Mouse (Mus musculus) ES-Bruce4 (cell line): ENCODE measurements around the gene Ccdc96. TPM values are rescaled to one million over a fixed set of nuclear protein-coding genes. Genes with fewer than 3 reads are reported as not detected.

Experiments
- H3K27ac ChIP-seq: 2 replicates; pipeline ENCODE4 v1.5.1; 2012; ENCODE audit warnings: low read length, inconsistent platforms; ENCODE audit not compliant: insufficient read depth
- H3K27me3 ChIP-seq: 2 replicates; pipeline ENCODE4 v1.6.1; 2012; ENCODE audit warnings: mild to moderate bottlenecking, low read length, inconsistent platforms; ENCODE audit not compliant: control insufficient read depth, poor library complexity, insufficient read depth, severe bottlenecking
- H3K36me3 ChIP-seq: 2 replicates; pipeline ENCODE4 v1.6.1; 2012; ENCODE audit warnings: inconsistent platforms, mild to moderate bottlenecking, low read length, moderate library complexity; ENCODE audit not compliant: control insufficient read depth, poor library complexity, insufficient read depth, severe bottlenecking
- H3K4me1 ChIP-seq: one replicate; pipeline ENCODE4 v1.8.1; 2011; ENCODE audit warnings: low read length; ENCODE audit not compliant: control insufficient read depth, insufficient read depth
- H3K4me3 ChIP-seq: 2 replicates; pipeline ENCODE4 v1.5.1; 2011; ENCODE audit warnings: low read depth, mild to moderate bottlenecking, low read length
- H3K9ac ChIP-seq: 2 replicates; pipeline ENCODE4 v1.6.1; 2012; ENCODE audit warnings: low read depth, mild to moderate bottlenecking, inconsistent platforms; ENCODE audit not compliant: poor library complexity, severe bottlenecking
- H3K9me3 ChIP-seq: replicated peaks from 2 replicates; pipeline ENCODE4 v1.6.1; 2012; ENCODE audit warnings: mild to moderate bottlenecking, low read length, inconsistent platforms; ENCODE audit not compliant: control insufficient read depth, poor library complexity, insufficient read depth, severe bottlenecking
- CTCF ChIP-seq: IDR thresholded peaks from one replicate; pipeline ENCODE4 v1.8.1; 2011; ENCODE audit warnings: low read depth, low read length
- EP300 ChIP-seq: IDR thresholded peaks from 2 replicates; pipeline ENCODE4 v1.6.1; 2011; ENCODE audit warnings: low read depth, low read length; ENCODE audit not compliant: insufficient read depth
- POLR2A ChIP-seq: IDR thresholded peaks from one replicate; pipeline ENCODE4 v1.8.1; 2011; ENCODE audit warnings: low read length; ENCODE audit not compliant: insufficient read depth
- polyA plus RNA-seq: library from polyadenylated mRNA; stranded (reverse); fragments of >200 nt; gene quantifications from 2 replicates; pipeline ENCODE4 v1.2.4, GENCODE M21; 2011; ENCODE audit warnings: low read depth; ENCODE audit not compliant: missing spikeins, insufficient read depth, insufficient read length

The Ccdc96 gene
- polyA plus RNA-seq, 1 experiment = 0.33 TPM

DNA sequence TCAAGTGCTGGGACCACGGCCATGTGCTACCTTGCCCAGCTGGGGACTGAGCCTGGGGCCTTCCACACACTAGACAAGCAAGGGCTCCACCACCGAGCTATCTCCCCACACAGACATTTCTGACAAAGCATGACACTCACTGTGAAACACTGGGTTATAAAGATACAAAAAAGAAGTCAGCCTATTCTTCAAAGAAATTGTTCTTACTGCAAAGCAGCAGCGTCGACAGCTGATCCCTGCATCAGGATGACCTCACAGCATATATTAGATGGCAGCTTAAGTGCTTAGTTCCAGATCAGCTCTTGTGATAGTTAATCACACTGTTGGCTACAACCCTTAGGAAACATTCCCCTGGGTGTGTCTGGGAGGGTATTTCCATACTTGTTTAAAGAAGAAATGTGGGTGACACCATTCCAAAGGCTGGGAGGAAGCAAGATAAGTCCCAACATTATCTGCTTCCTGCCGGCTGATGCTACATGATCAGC is 38.9 kb downstream of the Ccdc96 start:
- H3K27me3 ChIP-seq = no peaks in the 10 kb centered on the region
- H3K4me1 ChIP-seq = no peaks in the 10 kb centered on the region
- no peak overlapping the region for H3K9ac ChIP-seq
- peaks cover 3% of the 10 kb centered on the region; the same call in 1 of the 2 replicates for H3K36me3 ChIP-seq
- H3K27ac ChIP-seq = no peak overlapping the region
- H3K4me3 ChIP-seq = no peak overlapping the region
- H3K9me3 ChIP-seq = no peaks in the 10 kb centered on the region
- TF ChIP-seq EP300 (no peak), POLR2A (no peak), CTCF (no peak)

DNA sequence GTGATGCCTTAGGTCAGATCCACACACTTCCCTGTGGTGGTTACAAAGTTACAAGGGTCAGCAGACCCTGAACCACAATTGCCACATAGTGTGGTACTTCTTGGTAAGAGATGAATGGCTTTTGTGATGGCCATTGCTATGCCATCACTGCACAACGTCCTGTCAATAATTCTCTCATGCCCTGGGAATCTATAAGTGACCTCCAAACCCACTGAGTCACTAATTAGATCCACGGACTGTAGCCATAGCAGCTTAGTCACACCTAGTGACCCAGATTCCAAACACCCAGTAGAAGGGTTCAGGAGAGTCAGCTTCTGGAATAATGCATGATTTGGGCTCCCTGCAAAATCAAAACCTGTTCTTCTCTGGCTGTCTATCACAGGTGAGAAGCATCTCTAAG is 40.8 kb downstream of the Ccdc96 start:
- Histone ChIP-seq H3K4me3 (no peak overlapping the region), H3K27me3 (no peaks in the 10 kb centered on the region), H3K4me1 (no peaks in the 10 kb centered on the region), H3K9ac (no peak overlapping the region), H3K27ac (no peak overlapping the region), H3K9me3 (no peaks in the 10 kb centered on the region), H3K36me3 (peaks cover 3% of the 10 kb centered on the region; the same call in 1 of the 2 replicates)
- TF ChIP-seq EP300 = no peak
- TF ChIP-seq CTCF = no peak
- TF ChIP-seq POLR2A = no peak

DNA sequence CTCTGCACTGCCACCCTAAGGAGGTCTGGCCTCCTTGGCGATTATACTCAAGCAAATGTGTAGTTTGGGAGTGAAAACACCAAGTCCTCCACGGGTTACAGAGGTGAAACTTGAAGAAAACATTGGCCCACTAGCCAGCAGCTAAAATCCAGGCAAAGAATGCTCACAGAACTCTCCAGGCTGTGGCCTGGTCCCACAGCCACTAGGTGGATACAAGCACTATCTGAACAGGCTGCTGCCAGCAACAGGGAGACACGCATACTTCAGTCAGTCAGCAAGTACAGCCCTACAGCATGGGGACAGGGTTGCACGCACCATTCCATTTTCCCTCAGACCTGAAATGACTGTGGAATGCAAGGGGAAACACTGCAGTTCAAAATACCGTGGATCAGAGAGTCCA is 41.9 kb downstream of the Ccdc96 start:
- no peak overlapping the region for H3K4me3 ChIP-seq
- H3K4me1 ChIP-seq = no peaks in the 10 kb centered on the region
- peaks cover 3% of the 10 kb centered on the region; the same call in 1 of the 2 replicates for H3K36me3 ChIP-seq
- H3K27ac ChIP-seq = no peak overlapping the region
- no peaks in the 10 kb centered on the region for H3K9me3 ChIP-seq
- TF ChIP-seq EP300 (no peak), POLR2A (no peak), CTCF (no peak)
- no peak overlapping the region for H3K9ac ChIP-seq
- H3K27me3 ChIP-seq = no peaks in the 10 kb centered on the region

GRCm38 (mm10) chr5:36526921-36527320 is 42.5 kb downstream of the Ccdc96 start:
- Histone ChIP-seq H3K27ac (no peak overlapping the region), H3K4me1 (no peaks in the 10 kb centered on the region)

GRCm38 (mm10) chr5:36529698-36530097 is 45.3 kb downstream of the Ccdc96 start:
- no peaks in the 10 kb centered on the region for H3K4me1 ChIP-seq
- H3K4me3 ChIP-seq = peak overlapping the region; percentile 86
- H3K36me3 ChIP-seq = no peaks in the 10 kb centered on the region
- peak overlapping the region; percentile 43 for H3K9ac ChIP-seq
- TF ChIP-seq CTCF (no peak), POLR2A (no peak), EP300 (no peak)
- no peak overlapping the region for H3K27ac ChIP-seq
- no peaks in the 10 kb centered on the region for H3K27me3 ChIP-seq
- H3K9me3 ChIP-seq = no peaks in the 10 kb centered on the region

More at GRCm38 (mm10) chr5:36526921-36527320, 42.5 kb downstream of the Ccdc96 start:
- no peak overlapping the region for H3K9ac ChIP-seq
- H3K27me3 ChIP-seq = no peaks in the 10 kb centered on the region
- no peak for TF ChIP-seq POLR2A
- TF ChIP-seq EP300 = no peak
- no peak for TF ChIP-seq CTCF
- H3K9me3 ChIP-seq = no peaks in the 10 kb centered on the region
- peaks cover 3% of the 10 kb centered on the region; the same call in 1 of the 2 replicates for H3K36me3 ChIP-seq
- no peak overlapping the region for H3K4me3 ChIP-seq

- no peak overlapping the region for H3K27ac ChIP-seq
- H3K27me3 ChIP-seq = no peaks in the 10 kb centered on the region
- H3K4me1 ChIP-seq = no peaks in the 10 kb centered on the region
- H3K4me3 ChIP-seq = peak overlapping the region; percentile 86
- H3K9ac ChIP-seq = peak overlapping the region; percentile 43
- TF ChIP-seq EP300 (peak; percentile 40; the same call in 1 of the 2 replicates), POLR2A (no peak), CTCF (no peak)
- no peaks in the 10 kb centered on the region for H3K36me3 ChIP-seq
- H3K9me3 ChIP-seq = no peaks in the 10 kb centered on the region
Measured at GRCm38 (mm10) chr5:36530129-36530751, 45.9 kb downstream of the Ccdc96 start.
